Mouse (Mus musculus): ENCODE data around the gene Irx2.

DNA sequence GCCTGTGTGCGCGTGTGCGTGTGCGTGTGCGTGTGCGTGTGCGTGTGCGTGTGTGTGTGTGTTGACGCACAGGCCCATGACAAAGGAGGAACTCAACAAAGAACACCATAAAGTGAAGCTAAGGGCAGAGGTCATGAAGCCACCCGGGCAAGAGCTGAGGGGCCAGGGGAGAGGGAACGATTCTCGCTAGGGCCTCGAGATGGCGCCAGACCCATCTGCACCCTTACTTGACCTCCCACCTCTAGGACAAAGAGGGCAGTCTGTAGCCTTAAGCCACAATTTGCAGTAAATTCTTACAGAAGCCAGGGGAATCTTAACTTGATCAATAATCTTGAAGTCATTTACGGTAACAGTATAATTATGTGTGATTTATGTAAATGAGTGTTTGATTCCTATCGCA is 19.9 kb upstream of the Irx2 start:
- TF ChIP-seq GATA1 (IDR thresholded peaks at IDR 0.05; ENCODE audit: borderline replicate concordance, low read length) (no peak), FLI1 (IDR thresholded peaks at IDR 0.05; ENCODE audit: low read length) (no peak)
